Comparison of ENCODE assay signal across 14 mouse cellular contexts in genomic region chr11:25538641-25539258, GRCm38 (mm10).
DNase-seq lines count a peak whose midpoint lies in the region; ATAC-seq and TF ChIP-seq lines count a peak whose summit lies in the region.
"Had no signal": no experiment of that assay in that cellular context is flagged by ENCODE, and none has a peak within 500 bp of the region (broad histone marks: within the 10 kb centered on the region; RNA-seq: fewer than 3 reads in every experiment).

No protein-coding gene starts in this region.

- ATAC-seq in heart, embryonic 12.5 days (ENCODE audit: insufficient number of reproducible peaks, low FRiP score) = no peak
- ATAC-seq: forebrain, embryonic 14.5 days had no signal

- H3K9ac ChIP-seq in heart, embryonic 12.5 days = no peak overlapping the region
- no peak overlapping the region for H3K9ac ChIP-seq in CH12.LX (ENCODE audit: insufficient read depth, low read depth)
- H3K9ac ChIP-seq: liver, embryonic 14.5 days; neural tube, embryonic 12.5 days had no signal

- no peaks in the 10 kb centered on the region for H3K9me3 ChIP-seq in heart, embryonic 12.5 days (replicated peaks)
- H3K9me3 ChIP-seq in CH12.LX (replicated peaks; ENCODE audit: low read length) = no peaks in the 10 kb centered on the region
- H3K9me3 ChIP-seq: neural tube, embryonic 12.5 days had no signal

- dilution Hi-C loops in CH12.LX (cut with MboI; ENCODE audit: extremely low pct_ligation_motif_present, extremely low pct_unique_long_range_greater_than_20kb, low sequenced_read_pairs) = no loop called here

- no peaks in the 10 kb centered on the region for H3K4me1 ChIP-seq in heart, embryonic 12.5 days (replicated peaks)
- H3K4me1 ChIP-seq in lung, adult 2 months (ENCODE audit: control insufficient read depth, insufficient read depth, low read length) = no peaks in the 10 kb centered on the region
- H3K4me1 ChIP-seq in CH12.LX (ENCODE audit: control insufficient read depth in 1 of 2, insufficient read depth in 2 of 2) = peaks cover 0 to 3% of the 10 kb centered on the region in 2 experiments; a peak in 2 of 4 replicates
- H3K4me1 ChIP-seq: neural tube, embryonic 12.5 days had no signal

- 85% methylated on average over 3 of the region's 3 CpGs for WGBS in heart, embryonic 12.5 days
- 72% methylated on average over 3 of the region's 3 CpGs for WGBS in lung, adult 2 months

- in situ Hi-C loops in CH12.LX (cut with MboI; ENCODE audit: low pct_ligation_motif_present, low pct_unique_long_range_greater_than_20kb, low sequenced_read_pairs) = no loop called here

- TF ChIP-seq EP300 in CH12.LX (IDR thresholded peaks at IDR 0.05; ENCODE audit: low read length) = no peak

- H3K4me3 ChIP-seq in heart, embryonic 12.5 days = no peak overlapping the region
- H3K4me3 ChIP-seq in lung, adult 2 months (replicated peaks; ENCODE audit: extremely low read depth, low read depth, low read length) = no peak overlapping the region
- H3K4me3 ChIP-seq in CH12.LX (replicated peaks in 1 of 3; ENCODE audit: low read depth in 2 of 3, low read length in 2 of 3, poor library complexity in 1 of 3) = no peak overlapping the region
- H3K4me3 ChIP-seq: neural tube, embryonic 12.5 days had no signal

- no peaks in the 10 kb centered on the region for H3K79me2 ChIP-seq in CH12.LX (replicated peaks; ENCODE audit: control insufficient read depth, extremely low read depth, insufficient read depth, poor library complexity, severe bottlenecking)

- DNase-seq in cerebellum, postnatal 25 days = peak; percentile 9 to 40
- DNase-seq in cerebellum, adult 18-20 months = no peak
- peak; percentile 37 for DNase-seq in heart, postnatal 4 days
- peak; percentile 18 for DNase-seq in lung, postnatal 10 days
- no peak for DNase-seq in lung, adult 2 months
- DNase-seq in CH12.LX (ENCODE audit: extremely low read depth) = no peak
- DNase-seq in embryo, embryonic 10.5 days (ENCODE audit: low spot score) = no peak
- DNase-seq: kidney, adult 8-10 months; layer of hippocampus, adult 9-11 months; retina, postnatal 1 day had no signal

- no peak for TF ChIP-seq RAD21 in CH12.LX (IDR thresholded peaks at IDR 0.05; ENCODE audit: low read depth, low read length)

- no peaks in the 10 kb centered on the region for H3K36me3 ChIP-seq in heart, embryonic 12.5 days
- no peaks in the 10 kb centered on the region for H3K36me3 ChIP-seq in CH12.LX (replicated peaks in 1 of 2; ENCODE audit: control insufficient read depth in 1 of 2, insufficient read depth in 1 of 2, low read length in 1 of 2)
- H3K36me3 ChIP-seq: neural tube, embryonic 12.5 days had no signal

- no peak for TF ChIP-seq CTCF in lung, adult 2 months (IDR thresholded peaks at IDR 0.05; ENCODE audit: insufficient read depth, low read length)
- no peak for TF ChIP-seq CTCF in CH12.LX (conservative IDR thresholded peaks at IDR 0.05 in 1 of 2, IDR thresholded peaks at IDR 0.05 in 1 of 2; ENCODE audit: low read depth in 2 of 2, low read length in 2 of 2)

- TF ChIP-seq POLR2A in lung, adult 2 months (IDR thresholded peaks at IDR 0.05; ENCODE audit: borderline replicate concordance, extremely low read depth, low read depth, low read length) = no peak
- TF ChIP-seq POLR2A in CH12.LX (IDR thresholded peaks at IDR 0.05; ENCODE audit: low read depth, low read length) = no peak

- H3K27me3 ChIP-seq in heart, embryonic 12.5 days (replicated peaks) = no peaks in the 10 kb centered on the region
- H3K27me3 ChIP-seq in CH12.LX (replicated peaks) = no peaks in the 10 kb centered on the region
- H3K27me3 ChIP-seq: neural tube, embryonic 12.5 days had no signal

- H3K4me2 ChIP-seq in heart, embryonic 12.5 days = no peak overlapping the region
- H3K4me2 ChIP-seq in CH12.LX (ENCODE audit: insufficient read depth, low read depth, poor library complexity, severe bottlenecking) = no peak overlapping the region
- H3K4me2 ChIP-seq: neural tube, embryonic 12.5 days had no signal

- no peak overlapping the region for H3K27ac ChIP-seq in heart, embryonic 12.5 days (ENCODE audit: poor library complexity, severe bottlenecking)
- 0 out of 2 replicates have a peak overlapping the region, but pooled peaks have one; percentile 11 for H3K27ac ChIP-seq in CH12.LX (ENCODE audit: insufficient read depth, low read depth)
- H3K27ac ChIP-seq: liver, embryonic 14.5 days; neural tube, embryonic 12.5 days had no signal

TF ChIP-seq in CH12.LX, 34 proteins besides CTCF, POLR2A, EP300 and RAD21:
- TF ChIP-seq USF1 (IDR thresholded peaks at IDR 0.05; ENCODE audit: low read depth, low read length) = no peak
- no peak for TF ChIP-seq IRF4 (IDR thresholded peaks at IDR 0.05; ENCODE audit: low read depth, low read length)
- TF ChIP-seq RCOR1 (conservative IDR thresholded peaks at IDR 0.05; ENCODE audit: low read depth, low read length) = no peak
- TF ChIP-seq ETS1 (conservative IDR thresholded peaks at IDR 0.05; ENCODE audit: low read depth, low read length) = no peak
- no peak for TF ChIP-seq JUN (IDR thresholded peaks at IDR 0.05; ENCODE audit: insufficient read depth, low read depth, low read length)
- no peak for TF ChIP-seq USF2 (conservative IDR thresholded peaks at IDR 0.05; ENCODE audit: low read depth, low read length)
- no peak for TF ChIP-seq CHD2 (IDR thresholded peaks at IDR 0.05; ENCODE audit: low read length)
- no peak for TF ChIP-seq ZMIZ1 (IDR thresholded peaks at IDR 0.05; ENCODE audit: low read depth, low read length)
- no peak for TF ChIP-seq MYC (IDR thresholded peaks at IDR 0.05; ENCODE audit: low read depth, low read length)
- TF ChIP-seq PAX5 (IDR thresholded peaks at IDR 0.05; ENCODE audit: low read length) = no peak
- TF ChIP-seq MAX (IDR thresholded peaks at IDR 0.05; ENCODE audit: low read length) = no peak
- TF ChIP-seq ZKSCAN1 (IDR thresholded peaks at IDR 0.05; ENCODE audit: borderline replicate concordance, low read depth, low read length) = no peak
- no peak for TF ChIP-seq ZNF384 (IDR thresholded peaks at IDR 0.05; ENCODE audit: low read depth, low read length)
- no peak for TF ChIP-seq ZC3H11A (IDR thresholded peaks at IDR 0.05; ENCODE audit: low read depth, low read length)
- no peak for TF ChIP-seq GABPA (IDR thresholded peaks at IDR 0.05; ENCODE audit: insufficient replicate concordance, low read depth, low read length)
- no peak for TF ChIP-seq HCFC1 (IDR thresholded peaks at IDR 0.05; ENCODE audit: low read depth, low read length)
- no peak for TF ChIP-seq JUND (conservative IDR thresholded peaks at IDR 0.05; ENCODE audit: low read depth, low read length)
- TF ChIP-seq SMC3 (IDR thresholded peaks at IDR 0.05; ENCODE audit: low read depth, low read length) = no peak
- no peak for TF ChIP-seq MAFK (IDR thresholded peaks at IDR 0.05; ENCODE audit: insufficient replicate concordance, low read length)
- TF ChIP-seq UBTF (IDR thresholded peaks at IDR 0.05; ENCODE audit: low read depth, low read length) = no peak
TF ChIP-seq in CH12.LX: peak in this region for 0.

Comparison
In these comparisons a context has a peak if more than half of its experiments do, and no peak if none do; other contexts are left out.
1. DNase-seq: peak in cerebellum, postnatal 25 days (2 of 2), heart, postnatal 4 days (single experiment) and lung, postnatal 10 days (single experiment); none in cerebellum, adult 18-20 months (0 of 2), lung, adult 2 months (single experiment), CH12.LX (single experiment) and embryo, embryonic 10.5 days (single experiment).